Mouse (Mus musculus) cerebellum, adult 2 months (tissue): ENCODE results near the gene Extl2.

Source experiments
- CTCF ChIP-seq: fragments of 200-500 bp; IDR thresholded peaks from 2 replicates; pipeline ENCODE4 v1.5.1; 2011; ENCODE audit warnings: low read depth, mild to moderate bottlenecking, control low read depth, low read length, moderate library complexity, borderline replicate concordance; ENCODE audit not compliant: insufficient read depth
- POLR2A ChIP-seq: fragments of 200-500 bp; IDR thresholded peaks from 2 replicates; pipeline ENCODE4 v1.6.1; 2011; ENCODE audit warnings: low read length, control low read depth, borderline replicate concordance; ENCODE audit not compliant: insufficient read depth

DNA sequence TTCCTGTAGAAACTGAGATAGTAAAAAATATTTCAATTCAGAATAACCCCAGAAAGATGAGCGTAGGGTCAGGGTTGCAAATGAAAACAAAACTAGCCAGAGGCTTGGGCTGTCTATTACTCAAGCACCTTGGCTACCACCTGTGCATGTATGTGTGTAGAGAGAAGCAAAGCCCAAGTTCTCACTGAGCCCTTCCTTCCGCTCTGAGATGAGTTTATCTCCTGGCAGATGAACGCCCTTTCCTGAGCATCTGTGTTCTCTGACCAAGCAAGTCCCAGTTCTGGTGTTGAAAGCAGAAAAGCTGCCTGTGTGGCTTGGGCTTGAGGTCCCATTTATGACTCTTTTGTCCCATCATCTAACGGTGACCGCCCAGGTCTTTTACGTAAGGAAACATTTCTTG, 7.6 kb downstream of the Extl2 start:
- TF ChIP-seq CTCF (no peak), POLR2A (no peak)
